Mouse (Mus musculus) limb, embryonic 15.5 days (tissue): ENCODE measurements around the gene Crym. TPM values are rescaled to one million over a fixed set of nuclear protein-coding genes. Genes with fewer than 3 reads are reported as not detected.

ENCODE experiments used
- ATAC-seq: fragments of 200-750 bp; cut with Nextera tagmentation; 2 replicates; pipeline ENCODE4 v1.8.0; 2017; ENCODE audit warnings: low read depth, moderate TSS enrichment; ENCODE audit not compliant: insufficient number of reproducible peaks, low FRiP score, low TSS enrichment
- H3K27ac ChIP-seq: fragments of 300-500 bp; sonication (generic); 2 replicates; pipeline ENCODE4 v1.5.1; 2015; ENCODE audit warnings: moderate library complexity, mild to moderate bottlenecking, inconsistent platforms
- H3K27me3 ChIP-seq: fragments of 300-500 bp; sonication (generic); 2 replicates; pipeline ENCODE4 v1.6.1; 2015; ENCODE audit warnings: inconsistent platforms
- H3K36me3 ChIP-seq: fragments of 300-500 bp; sonication (generic); 2 replicates; pipeline ENCODE4 v1.6.1; 2015; ENCODE audit warnings: inconsistent platforms
- H3K4me1 ChIP-seq: fragments of 300-500 bp; sonication (generic); 2 replicates; pipeline ENCODE4 v1.6.1; 2015; ENCODE audit warnings: inconsistent platforms
- H3K4me2 ChIP-seq: fragments of 300-500 bp; sonication (generic); 2 replicates; pipeline ENCODE4 v1.6.1; 2015; ENCODE audit warnings: mild to moderate bottlenecking, inconsistent platforms
- H3K4me3 ChIP-seq: fragments of 300-500 bp; sonication (generic); 2 replicates; pipeline ENCODE4 v1.5.1; 2015; ENCODE audit warnings: mild to moderate bottlenecking, inconsistent platforms
- H3K9ac ChIP-seq: fragments of 300-500 bp; sonication (generic); 2 replicates; pipeline ENCODE4 v1.6.1; 2015; ENCODE audit warnings: inconsistent platforms
- H3K9me3 ChIP-seq: fragments of 300-500 bp; sonication (generic); 2 replicates; pipeline ENCODE4 v1.6.1; 2016; ENCODE audit warnings: inconsistent platforms
- whole genome bisulfite sequencing: fragments of 180-500 bp; shearing (Covaris S2); methylation state at CpG from one replicate; pipeline ENCODE4 v1.1.7; 2015; 5-methylcytosine and 5-hydroxymethylcytosine counted together
- polyA plus RNA-seq: library from polyadenylated mRNA; unstranded; fragments of >200 nt; fragmentation: Nextera tagmentation; extraction: Ambion mirVana; gene quantifications from 2 replicates; pipeline ENCODE4 v1.2.1, GENCODE M21; 2015

Crym gene
- polyA plus RNA-seq, 1 experiment from 2014 or later = 8.2 TPM

DNA sequence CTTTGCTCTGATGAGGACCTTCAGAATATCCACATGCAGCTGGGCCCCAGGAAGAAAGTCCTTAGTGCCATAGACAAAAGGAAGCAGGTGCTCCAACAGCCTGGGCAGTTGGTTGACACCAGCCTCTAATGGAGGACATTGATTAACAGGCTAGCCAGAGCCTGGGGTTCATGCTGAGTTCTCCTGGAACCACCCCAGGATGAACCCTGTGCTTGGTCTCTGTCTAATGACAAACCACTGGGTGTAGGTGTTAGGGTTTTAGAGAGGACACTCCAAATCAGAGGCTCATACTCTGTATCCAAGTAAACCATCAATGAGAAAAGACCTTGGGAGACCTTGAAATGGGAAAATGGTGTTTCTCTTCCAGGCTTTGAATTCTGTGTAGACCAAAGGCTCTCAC lies 19.0 kb downstream of the Crym start:
- Histone ChIP-seq H3K4me3 (no peak overlapping the region), H3K9me3 (no peaks in the 10 kb centered on the region), H3K27ac (no peak overlapping the region), H3K4me1 (no peaks in the 10 kb centered on the region), H3K4me2 (no peak overlapping the region), H3K9ac (no peak overlapping the region), H3K36me3 (no peaks in the 10 kb centered on the region), H3K27me3 (no peaks in the 10 kb centered on the region)
- ATAC-seq = no peak

- no peak for ATAC-seq
- WGBS = 81% methylated on average over 4 of the region's 4 CpGs
- no peak overlapping the region for H3K4me2 ChIP-seq
- H3K4me3 ChIP-seq = no peak overlapping the region
- H3K27ac ChIP-seq = no peak overlapping the region
- H3K36me3 ChIP-seq = no peaks in the 10 kb centered on the region
- no peak overlapping the region for H3K9ac ChIP-seq
- no peaks in the 10 kb centered on the region for H3K4me1 ChIP-seq
- no peaks in the 10 kb centered on the region for H3K27me3 ChIP-seq
- no peaks in the 10 kb centered on the region for H3K9me3 ChIP-seq
These were observed 20.3 kb downstream of the Crym start for GRCm38 (mm10) chr7:120181401-120182230.

DNA sequence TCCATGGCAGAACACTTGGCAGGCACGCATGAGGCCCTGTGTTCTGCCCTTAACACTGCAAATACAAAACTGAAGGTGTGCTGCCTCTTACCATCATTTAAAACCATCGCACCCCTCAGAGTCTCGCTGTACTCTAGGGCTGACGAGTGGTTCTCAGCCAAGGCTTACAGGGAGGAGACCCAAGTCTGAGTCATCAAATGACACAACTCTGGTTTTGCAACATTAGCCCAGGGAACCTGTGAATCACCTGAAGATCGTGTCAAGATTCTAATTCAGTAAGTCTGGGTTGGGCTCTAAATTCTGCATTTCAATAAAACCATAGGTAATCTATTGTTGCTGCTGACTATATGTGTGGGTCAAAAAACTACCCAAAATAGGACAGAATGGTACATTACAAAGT lies 21.4 kb downstream of the Crym start:
- Histone ChIP-seq H3K4me2 (no peak overlapping the region), H3K27me3 (no peaks in the 10 kb centered on the region), H3K9ac (no peak overlapping the region), H3K27ac (no peak overlapping the region), H3K9me3 (no peaks in the 10 kb centered on the region), H3K4me1 (no peaks in the 10 kb centered on the region), H3K36me3 (no peaks in the 10 kb centered on the region), H3K4me3 (no peak overlapping the region)
- WGBS = 73% methylated on average over 5 of the region's 5 CpGs
- ATAC-seq = no peak

DNA sequence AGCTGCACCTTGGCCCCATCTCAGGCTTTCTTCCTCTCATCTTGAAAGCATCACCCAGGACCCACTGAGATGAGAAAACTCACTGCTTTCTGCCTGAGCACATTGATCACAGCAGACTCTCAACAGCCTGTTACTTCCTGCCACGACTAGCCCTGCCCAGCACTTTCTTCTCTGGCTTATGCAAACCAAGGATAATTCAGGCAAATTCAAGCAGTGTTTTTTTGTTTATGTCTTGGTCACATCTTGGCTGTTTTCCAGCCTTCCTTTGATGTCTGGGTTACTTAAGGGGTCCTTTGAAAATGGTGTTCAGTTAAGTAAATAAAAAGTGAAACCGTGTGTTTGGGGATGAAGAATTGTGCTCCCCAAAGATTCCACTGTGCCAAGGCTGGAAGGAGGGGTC lies 23.0 kb downstream of the Crym start:
- ATAC-seq = no peak
- H3K27me3 ChIP-seq = no peaks in the 10 kb centered on the region

DNA sequence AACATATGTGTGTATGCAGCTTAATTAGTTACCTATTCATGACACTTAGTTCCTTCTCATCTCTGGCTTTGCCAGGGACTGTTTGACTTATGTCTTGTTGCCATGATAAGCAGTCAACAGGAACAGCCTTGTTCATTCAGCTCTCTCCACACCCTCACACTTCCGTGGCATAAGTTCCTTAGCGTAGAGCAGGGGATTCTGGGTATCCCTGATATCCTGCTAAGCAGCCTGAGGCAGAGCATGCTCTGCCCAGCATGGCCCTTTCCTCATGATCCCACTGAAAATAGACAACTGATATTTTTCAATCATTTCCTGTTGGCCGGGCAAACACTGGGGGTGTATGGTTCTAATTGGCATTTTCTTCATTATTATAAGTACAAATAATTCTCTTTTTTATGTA lies 24.3 kb downstream of the Crym start:
- Histone ChIP-seq H3K36me3 (no peaks in the 10 kb centered on the region), H3K27ac (no peak overlapping the region), H3K9me3 (no peaks in the 10 kb centered on the region), H3K4me2 (no peak overlapping the region), H3K27me3 (no peaks in the 10 kb centered on the region), H3K9ac (no peak overlapping the region), H3K4me1 (no peaks in the 10 kb centered on the region), H3K4me3 (no peak overlapping the region)
- WGBS = 77% methylated on average over 3 of the region's 3 CpGs
- ATAC-seq = no peak

More for the DNA sequence above, 23.0 kb downstream of the Crym start:
- Histone ChIP-seq H3K27ac (no peak overlapping the region), H3K4me1 (no peaks in the 10 kb centered on the region), H3K9me3 (no peaks in the 10 kb centered on the region), H3K36me3 (no peaks in the 10 kb centered on the region), H3K4me3 (no peak overlapping the region), H3K9ac (no peak overlapping the region), H3K4me2 (no peak overlapping the region)
- 8% methylated on average over 2 of the region's 2 CpGs for WGBS

DNA sequence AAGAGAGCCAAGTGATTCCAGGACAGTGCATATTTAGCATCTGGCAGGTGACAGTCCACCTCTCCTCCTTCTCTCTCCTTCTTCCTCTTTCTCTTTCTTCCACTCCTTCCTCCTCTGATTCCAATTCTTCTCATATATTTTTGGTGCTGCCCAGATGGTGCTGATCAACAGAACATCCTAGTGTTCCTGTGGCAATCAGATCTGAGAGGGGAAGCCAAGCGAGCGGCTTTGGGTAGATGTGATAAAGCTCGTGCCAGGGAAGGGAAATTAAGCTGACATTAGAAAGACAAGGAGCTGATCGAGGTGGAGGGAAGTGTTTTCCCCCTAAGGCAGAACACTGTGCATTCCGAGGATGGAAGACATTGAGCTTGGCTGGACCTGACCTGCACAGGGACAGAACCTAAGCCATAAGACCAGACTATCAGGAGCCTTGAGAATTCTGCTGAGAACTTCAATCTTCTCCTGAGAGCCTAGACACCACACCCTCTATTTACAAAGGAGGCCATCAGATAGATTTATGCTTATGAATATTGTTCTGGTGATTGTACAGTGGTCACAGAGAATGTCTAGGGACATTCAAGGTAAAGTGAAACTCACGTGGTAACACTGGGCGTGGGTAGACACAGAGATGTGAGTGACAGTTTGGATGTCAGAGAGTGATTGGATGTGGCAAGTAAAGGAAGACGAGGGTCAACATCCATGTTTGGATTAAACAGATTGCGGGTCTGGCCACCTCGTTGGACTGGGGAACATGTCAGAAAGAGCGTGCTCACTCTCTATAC lies 27.0 kb downstream of the Crym start:
- Histone ChIP-seq H3K27me3 (no peaks in the 10 kb centered on the region), H3K27ac (no peak overlapping the region), H3K4me2 (no peak overlapping the region), H3K4me1 (no peaks in the 10 kb centered on the region), H3K36me3 (no peaks in the 10 kb centered on the region), H3K9me3 (no peaks in the 10 kb centered on the region), H3K9ac (no peak overlapping the region), H3K4me3 (no peak overlapping the region)
- 75% methylated on average over 11 of the region's 11 CpGs for WGBS
- ATAC-seq = no peak

DNA sequence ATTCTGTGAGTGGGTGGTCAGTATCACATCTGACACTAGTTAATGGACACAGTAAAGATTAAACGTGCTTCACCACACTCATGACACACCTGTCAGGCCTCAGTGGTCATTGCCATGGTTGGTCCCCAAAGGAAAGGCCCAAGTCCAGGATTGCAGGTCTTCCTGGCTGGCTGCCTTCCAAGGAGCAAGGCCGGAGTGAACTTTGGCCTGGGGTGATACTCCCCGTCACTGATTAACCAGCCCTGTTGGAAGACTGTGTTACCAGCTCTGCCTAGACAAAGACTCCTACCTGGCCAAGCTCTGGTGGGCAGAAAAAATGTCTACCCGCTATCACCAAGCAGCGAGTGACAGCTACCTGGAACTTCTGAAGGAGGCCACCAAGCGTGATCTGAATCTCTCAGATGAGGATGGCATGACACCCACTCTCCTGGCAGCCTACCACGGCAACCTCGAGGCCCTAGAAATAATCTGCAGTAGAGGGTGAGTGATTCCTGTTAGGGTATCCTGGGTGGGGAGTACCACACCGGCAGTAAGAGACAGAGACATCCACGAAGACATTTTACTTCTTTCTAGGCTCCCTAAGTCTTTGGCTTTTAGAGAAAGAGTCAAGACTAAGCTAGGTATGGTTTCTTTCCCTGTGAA lies 28.2 kb downstream of the Crym start, which contains the start of gene Anks4b:
Gene Anks4b (plus strand): TSS at position 256 of the 642 bp plus-strand sequence.
- Histone ChIP-seq H3K4me1 (no peaks in the 10 kb centered on the region), H3K27me3 (no peaks in the 10 kb centered on the region), H3K4me3 (no peak within 1 kb of the TSS), H3K9ac (no peak within 1 kb of the TSS), H3K27ac (no peak within 1 kb of the TSS), H3K36me3 (no peaks in the 10 kb centered on the region), H3K9me3 (no peaks in the 10 kb centered on the region), H3K4me2 (no peak within 1 kb of the TSS)
- ATAC-seq = no peak
- 86% methylated on average over 10 of the region's 10 CpGs for WGBS

DNA sequence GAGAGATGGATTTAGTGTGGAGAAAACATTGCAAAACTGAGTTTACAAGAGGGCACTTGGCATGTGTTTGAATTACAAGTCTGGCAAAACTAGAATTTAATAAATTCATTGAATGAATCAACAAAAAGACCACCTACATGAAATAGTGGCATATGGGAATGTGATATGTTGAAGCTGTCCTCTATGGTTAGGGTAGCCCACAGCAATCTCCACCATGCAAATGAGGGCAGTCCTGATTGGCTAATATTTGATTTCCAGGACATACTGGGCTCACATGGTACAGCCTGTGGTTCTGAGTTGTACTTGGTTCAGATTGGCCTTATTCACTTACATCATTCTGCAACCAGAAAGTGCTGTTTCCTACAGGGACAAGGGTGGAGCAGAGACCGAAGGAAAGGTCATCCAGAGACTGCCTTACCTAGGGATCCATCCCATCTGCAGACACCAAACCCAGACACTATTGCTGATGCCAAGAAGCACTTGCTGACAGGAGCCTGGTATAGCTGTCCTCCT lies 29.7 kb downstream of the Crym start:
- 90% methylated on average over 1 of the region's 1 CpGs for WGBS
- H3K4me3 ChIP-seq = no peak overlapping the region
- ATAC-seq = no peak
- H3K27ac ChIP-seq = no peak overlapping the region
- no peak overlapping the region for H3K9ac ChIP-seq
- no peaks in the 10 kb centered on the region for H3K27me3 ChIP-seq
- H3K4me2 ChIP-seq = no peak overlapping the region
- no peaks in the 10 kb centered on the region for H3K4me1 ChIP-seq
- no peaks in the 10 kb centered on the region for H3K36me3 ChIP-seq
- H3K9me3 ChIP-seq = no peaks in the 10 kb centered on the region

DNA sequence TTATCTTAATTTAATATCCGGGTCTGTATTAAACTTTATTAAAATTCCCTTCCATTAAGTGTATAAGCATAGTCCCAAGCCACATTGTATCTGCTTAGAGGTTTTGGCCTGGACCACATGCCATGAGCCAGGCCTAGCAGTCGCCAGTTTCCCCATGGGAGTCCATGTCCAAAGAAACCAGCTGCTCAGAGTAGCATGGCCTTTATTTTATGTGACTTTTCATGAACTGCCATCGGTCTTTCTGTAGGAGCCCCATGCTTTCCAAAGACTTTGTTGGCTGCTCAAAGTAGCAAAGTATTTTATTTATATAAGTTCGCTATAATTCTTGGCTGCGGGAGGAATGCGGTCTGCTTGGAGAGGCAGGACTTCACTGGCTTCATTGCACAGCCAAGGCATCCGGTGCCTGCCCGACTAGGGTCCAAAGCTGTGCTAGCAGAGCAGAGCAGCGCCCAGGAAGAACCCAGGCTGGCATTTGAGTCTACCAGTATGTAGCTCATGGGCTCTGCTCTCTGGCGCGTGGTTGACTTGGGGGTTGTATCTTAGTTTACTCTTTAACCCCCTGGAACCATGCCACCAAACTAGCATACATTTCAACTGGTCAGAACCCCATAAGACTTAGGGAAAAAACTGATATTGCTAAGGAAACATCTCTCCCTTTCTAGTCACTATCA lies 38.2 kb downstream of the Crym start:
- no peaks in the 10 kb centered on the region for H3K9me3 ChIP-seq
- H3K4me3 ChIP-seq = no peak overlapping the region
- whole genome bisulfite sequencing = 75% methylated on average over 11 of the region's 11 CpGs
- no peak overlapping the region for H3K27ac ChIP-seq
- no peak overlapping the region for H3K4me2 ChIP-seq
- H3K36me3 ChIP-seq = no peaks in the 10 kb centered on the region
- no peak for ATAC-seq
- H3K9ac ChIP-seq = no peak overlapping the region
- no peaks in the 10 kb centered on the region for H3K27me3 ChIP-seq
- H3K4me1 ChIP-seq = no peaks in the 10 kb centered on the region

- WGBS = 23% methylated on average over 4 of the region's 4 CpGs
- no peak for ATAC-seq
- no peaks in the 10 kb centered on the region for H3K9me3 ChIP-seq
- no peak overlapping the region for H3K27ac ChIP-seq
- H3K4me2 ChIP-seq = no peak overlapping the region
- no peaks in the 10 kb centered on the region for H3K36me3 ChIP-seq
- no peaks in the 10 kb centered on the region for H3K4me1 ChIP-seq
- H3K27me3 ChIP-seq = no peaks in the 10 kb centered on the region
- H3K9ac ChIP-seq = no peak overlapping the region
- H3K4me3 ChIP-seq = no peak overlapping the region
These were observed 43.7 kb downstream of the Crym start for GRCm38 (mm10) chr7:120158121-120158613.

- no peak overlapping the region for H3K4me2 ChIP-seq
- H3K27me3 ChIP-seq = no peaks in the 10 kb centered on the region
- H3K9me3 ChIP-seq = no peaks in the 10 kb centered on the region
- H3K9ac ChIP-seq = no peak overlapping the region
- ATAC-seq = no peak
- H3K27ac ChIP-seq = no peak overlapping the region
- no peaks in the 10 kb centered on the region for H3K36me3 ChIP-seq
- 32% methylated on average over 5 of the region's 5 CpGs for WGBS
- no peak overlapping the region for H3K4me3 ChIP-seq
- no peaks in the 10 kb centered on the region for H3K4me1 ChIP-seq
These were observed 44.3 kb downstream of the Crym start for GRCm38 (mm10) chr7:120157575-120158061.
